Mouse (Mus musculus): ENCODE results near the gene Taok3. TPM values are rescaled to one million over a fixed set of nuclear protein-coding genes. Genes with fewer than 3 reads are reported as not detected.

The Taok3 gene
- total and polyA plus RNA-seq, 3 experiments = 8.3 to 35.0 (median 17.4) TPM

DNA sequence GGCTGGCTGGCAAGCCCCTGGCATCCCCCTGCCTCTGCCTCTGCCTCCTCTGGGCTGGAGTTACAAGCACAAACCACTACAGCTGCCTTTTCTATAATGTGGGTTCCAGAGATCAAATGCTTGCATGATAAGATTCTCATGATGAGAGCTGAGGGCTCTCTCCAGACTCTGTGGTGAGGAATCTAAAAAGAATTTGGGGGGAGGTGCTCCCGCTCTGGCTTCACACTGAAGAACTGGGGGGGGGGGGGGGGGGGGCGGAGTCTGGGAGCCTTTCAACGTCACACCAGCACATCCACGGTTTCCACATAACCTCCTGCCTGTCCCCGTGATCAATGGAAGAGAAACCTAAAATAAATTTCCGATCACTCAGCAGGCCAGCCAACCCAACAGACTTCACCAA, 30.1 kb upstream of the Taok3 start:
- no peaks in the 10 kb centered on the region for H3K9me3 ChIP-seq (replicated peaks; ENCODE audit: low read length)
- no peaks in the 10 kb centered on the region for H3K79me2 ChIP-seq (replicated peaks; ENCODE audit: control insufficient read depth, extremely low read depth, insufficient read depth, poor library complexity, severe bottlenecking)
- no peak overlapping the region for H3K4me3 ChIP-seq (replicated peaks in 1 of 3; ENCODE audit: low read depth in 2 of 3, low read length in 2 of 3, poor library complexity in 1 of 3)
- H3K36me3 ChIP-seq (replicated peaks in 1 of 2; ENCODE audit: control insufficient read depth in 1 of 2, insufficient read depth in 1 of 2, low read length in 1 of 2) = peaks cover 29 to 40% of the 10 kb centered on the region in 2 experiments
- dilution Hi-C loops (cut with MboI; ENCODE audit: extremely low pct_ligation_motif_present, extremely low pct_unique_long_range_greater_than_20kb, low sequenced_read_pairs) = no loop called here
- no peak overlapping the region for H3K9ac ChIP-seq (ENCODE audit: insufficient read depth, low read depth)
- H3K4me2 ChIP-seq (ENCODE audit: insufficient read depth, low read depth, poor library complexity, severe bottlenecking) = no peak overlapping the region
- peaks cover 25% of the 10 kb centered on the region for H3K27me3 ChIP-seq (replicated peaks)
- H3K27ac ChIP-seq (ENCODE audit: insufficient read depth, low read depth) = no peak overlapping the region
- in situ Hi-C loops (cut with MboI; ENCODE audit: low pct_ligation_motif_present, low pct_unique_long_range_greater_than_20kb, low sequenced_read_pairs) = no loop called here
- peaks cover 6% of the 10 kb centered on the region in 2 experiments; a peak in 3 of 4 replicates for H3K4me1 ChIP-seq (ENCODE audit: control insufficient read depth in 1 of 2, insufficient read depth in 2 of 2)
- no peak for DNase-seq (ENCODE audit: extremely low read depth)
- TF ChIP-seq GABPA (IDR thresholded peaks at IDR 0.05; ENCODE audit: insufficient replicate concordance, low read depth, low read length) (no peak), ZNF384 (IDR thresholded peaks at IDR 0.05; ENCODE audit: low read depth, low read length) (no peak), NELFE (IDR thresholded peaks at IDR 0.05; ENCODE audit: low read depth, low read length) (no peak), KAT2A (IDR thresholded peaks at IDR 0.05; ENCODE audit: insufficient replicate concordance, low read length) (no peak), BHLHE40 (IDR thresholded peaks at IDR 0.05; ENCODE audit: low read depth, low read length) (no peak), MYC (IDR thresholded peaks at IDR 0.05; ENCODE audit: low read depth, low read length) (no peak), ZKSCAN1 (IDR thresholded peaks at IDR 0.05; ENCODE audit: borderline replicate concordance, low read depth, low read length) (no peak), ELF1 (IDR thresholded peaks at IDR 0.05; ENCODE audit: low read depth, low read length) (no peak), MAFK (IDR thresholded peaks at IDR 0.05; ENCODE audit: insufficient replicate concordance, low read length) (no peak), ZMIZ1 (IDR thresholded peaks at IDR 0.05; ENCODE audit: low read depth, low read length) (no peak), MEF2A (IDR thresholded peaks at IDR 0.05; ENCODE audit: borderline replicate concordance, low read depth, low read length) (no peak), MXI1 (IDR thresholded peaks at IDR 0.05; ENCODE audit: low read depth, low read length) (no peak), RCOR1 (conservative IDR thresholded peaks at IDR 0.05; ENCODE audit: low read depth, low read length) (no peak)

DNA sequence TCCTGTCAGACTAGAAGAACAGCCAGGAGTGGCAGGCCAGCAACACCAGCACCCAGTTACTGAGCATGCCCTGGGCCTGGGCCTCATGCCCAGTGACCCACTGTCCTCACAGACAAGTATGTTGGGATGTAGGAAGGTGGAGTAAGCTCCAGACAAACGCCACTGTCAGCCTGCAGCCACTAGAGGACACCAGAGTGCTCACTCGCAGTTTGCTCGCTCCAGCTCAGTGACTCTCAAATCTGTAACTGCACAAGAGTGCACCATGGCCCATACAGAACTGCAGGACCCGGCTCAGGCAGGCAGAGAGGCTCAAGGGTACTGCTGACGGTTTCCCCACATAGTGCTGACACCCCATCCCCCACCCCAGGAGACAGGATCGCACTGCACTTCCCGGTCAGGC, 25.5 kb upstream of the Taok3 start:
- no peak overlapping the region for H3K27ac ChIP-seq (ENCODE audit: insufficient read depth, low read depth)
- H3K4me3 ChIP-seq (replicated peaks in 1 of 3; ENCODE audit: low read depth in 2 of 3, low read length in 2 of 3, poor library complexity in 1 of 3) = no peak overlapping the region
- peak; percentile 31 for DNase-seq (ENCODE audit: extremely low read depth)
- H3K79me2 ChIP-seq (replicated peaks; ENCODE audit: control insufficient read depth, extremely low read depth, insufficient read depth, poor library complexity, severe bottlenecking) = no peaks in the 10 kb centered on the region
- no peak overlapping the region for H3K4me2 ChIP-seq (ENCODE audit: insufficient read depth, low read depth, poor library complexity, severe bottlenecking)
- dilution Hi-C loops (cut with MboI; ENCODE audit: extremely low pct_ligation_motif_present, extremely low pct_unique_long_range_greater_than_20kb, low sequenced_read_pairs) (no loop called here), in situ Hi-C loops (cut with MboI; ENCODE audit: low pct_ligation_motif_present, low pct_unique_long_range_greater_than_20kb, low sequenced_read_pairs) (no loop called here)
- peaks cover 63 to 86% of the 10 kb centered on the region in 2 experiments for H3K36me3 ChIP-seq (replicated peaks in 1 of 2; ENCODE audit: control insufficient read depth in 1 of 2, insufficient read depth in 1 of 2, low read length in 1 of 2)
- TF ChIP-seq KAT2A (IDR thresholded peaks at IDR 0.05; ENCODE audit: insufficient replicate concordance, low read length) (no peak), CTCF (conservative IDR thresholded peaks at IDR 0.05 in 1 of 2, IDR thresholded peaks at IDR 0.05 in 1 of 2; ENCODE audit: low read depth in 2 of 2, low read length in 2 of 2) (peak; percentile 50 to 58; a peak in 3 of 4 replicates)
- no peaks in the 10 kb centered on the region for H3K4me1 ChIP-seq (ENCODE audit: control insufficient read depth in 1 of 2, insufficient read depth in 2 of 2)
- no peaks in the 10 kb centered on the region for H3K27me3 ChIP-seq (replicated peaks)
- no peak overlapping the region for H3K9ac ChIP-seq (ENCODE audit: insufficient read depth, low read depth)
- H3K9me3 ChIP-seq (replicated peaks; ENCODE audit: low read length) = no peaks in the 10 kb centered on the region
